Mouse (Mus musculus) stomach, embryonic 14.5 days (tissue): ENCODE results near the gene Efnb2. TPM values are rescaled to one million over a fixed set of nuclear protein-coding genes. Genes with fewer than 3 reads are reported as not detected.

Source experiments
- ATAC-seq: fragments of 200-750 bp; cut with Nextera tagmentation; 2 replicates; pipeline ENCODE4 v1.8.0; 2017; ENCODE audit warnings: low read depth, moderate TSS enrichment; ENCODE audit not compliant: insufficient number of reproducible peaks, insufficient read depth, low FRiP score
- H3K27ac ChIP-seq: fragments of 300-500 bp; sonication (generic); 2 replicates; pipeline ENCODE4 v1.5.1; 2014; ENCODE audit warnings: mild to moderate bottlenecking, low read length, moderate library complexity, mixed read lengths
- H3K27me3 ChIP-seq: fragments of 300-500 bp; sonication (generic); 2 replicates; pipeline ENCODE4 v1.6.1; 2014; ENCODE audit warnings: low read length, control low read depth, mixed read lengths; ENCODE audit not compliant: control insufficient read depth, insufficient read depth
- H3K36me3 ChIP-seq: fragments of 300-500 bp; sonication (generic); 2 replicates; pipeline ENCODE4 v1.6.1; 2014; ENCODE audit warnings: mild to moderate bottlenecking, control low read depth, low read length, moderate library complexity, mixed read lengths; ENCODE audit not compliant: control insufficient read depth, insufficient read depth
- H3K4me1 ChIP-seq: fragments of 300-500 bp; sonication (generic); 2 replicates; pipeline ENCODE4 v1.6.1; 2014; ENCODE audit warnings: low read length, control low read depth, mixed read lengths; ENCODE audit not compliant: control insufficient read depth, insufficient read depth
- H3K4me2 ChIP-seq: fragments of 300-500 bp; sonication (generic); replicated peaks from 2 replicates; pipeline ENCODE4 v1.6.1; 2014; ENCODE audit warnings: low read depth, low read length, control low read depth
- H3K4me3 ChIP-seq: fragments of 300-500 bp; sonication (generic); 2 replicates; pipeline ENCODE4 v1.5.1; 2014; ENCODE audit warnings: low read depth, low read length, control low read depth
- H3K9ac ChIP-seq: fragments of 300-500 bp; sonication (generic); replicated peaks from 2 replicates; pipeline ENCODE4 v1.6.1; 2014; ENCODE audit warnings: low read depth, mild to moderate bottlenecking, control low read depth, low read length, moderate library complexity, mixed read lengths
- H3K9me3 ChIP-seq: fragments of 300-500 bp; sonication (generic); 2 replicates; pipeline ENCODE4 v1.6.1; 2016; ENCODE audit warnings: low read depth, low read length, control low read depth; ENCODE audit not compliant: control insufficient read depth
- WGBS: fragments of 180-500 bp; shearing (Covaris S2); extraction: QIAGEN DNeasy Blood & Tissue Kit; methylation state at CpG from one replicate; pipeline ENCODE4 v1.1.7; 2014; 5-methylcytosine and 5-hydroxymethylcytosine counted together
- polyA plus RNA-seq: library from polyadenylated mRNA; unstranded; fragments of >200 nt; fragmentation: Nextera tagmentation; extraction: Ambion mirVana; gene quantifications from 2 replicates; pipeline ENCODE4 v1.2.1, GENCODE M21; 2014

Efnb2 gene
- polyA plus RNA-seq, 1 experiment from 2014 or later, result 30.4 TPM

- ATAC-seq, result no peak
- peak overlapping the region; percentile 34; the same call in 1 of the 2 replicates for H3K27ac ChIP-seq
- H3K4me1 ChIP-seq, result peaks cover 49% of the 10 kb centered on the region; the same call in 1 of the 2 replicates
- H3K27me3 ChIP-seq, result no peaks in the 10 kb centered on the region
- no peak overlapping the region for H3K4me2 ChIP-seq
- H3K9me3 ChIP-seq, result no peaks in the 10 kb centered on the region
- no peak overlapping the region for H3K9ac ChIP-seq
- H3K36me3 ChIP-seq, result peaks cover 5% of the 10 kb centered on the region; the same call in 1 of the 2 replicates
- WGBS, result 87% methylated on average over 3 of the region's 3 CpGs
- H3K4me3 ChIP-seq, result no peak overlapping the region
Measured at GRCm38 (mm10) chr8:8649536-8649935, 11.5 kb downstream of the Efnb2 start.

GRCm38 (mm10) chr8:8648686-8649085 is 12.4 kb downstream of the Efnb2 start:
- Histone ChIP-seq H3K9me3 (no peaks in the 10 kb centered on the region), H3K4me1 (peaks cover 42% of the 10 kb centered on the region; the same call in 1 of the 2 replicates), H3K4me2 (no peak overlapping the region), H3K27ac (peak overlapping the region; percentile 7; the same call in 1 of the 2 replicates), H3K27me3 (no peaks in the 10 kb centered on the region), H3K36me3 (peaks cover 5% of the 10 kb centered on the region; the same call in 1 of the 2 replicates), H3K4me3 (no peak overlapping the region), H3K9ac (no peak overlapping the region)
- no peak for ATAC-seq
- WGBS, result 70% methylated on average over 7 of the region's 7 CpGs

- 54% methylated on average over 7 of the region's 7 CpGs for WGBS
- Histone ChIP-seq H3K27me3 (no peaks in the 10 kb centered on the region), H3K36me3 (peaks cover 5% of the 10 kb centered on the region; the same call in 1 of the 2 replicates), H3K4me3 (no peak overlapping the region), H3K9me3 (no peaks in the 10 kb centered on the region), H3K4me2 (no peak overlapping the region), H3K27ac (no peak overlapping the region), H3K9ac (no peak overlapping the region), H3K4me1 (peaks cover 39% of the 10 kb centered on the region; the same call in 1 of the 2 replicates)
- ATAC-seq, result no peak
Measured at GRCm38 (mm10) chr8:8647824-8648223, 13.2 kb downstream of the Efnb2 start.

GRCm38 (mm10) chr8:8647319-8647718 is 13.7 kb downstream of the Efnb2 start:
- no peaks in the 10 kb centered on the region for H3K9me3 ChIP-seq
- H3K4me1 ChIP-seq, result peaks cover 38% of the 10 kb centered on the region; the same call in 1 of the 2 replicates
- no peak overlapping the region for H3K9ac ChIP-seq
- no peaks in the 10 kb centered on the region for H3K27me3 ChIP-seq
- H3K36me3 ChIP-seq, result peaks cover 5% of the 10 kb centered on the region; the same call in 1 of the 2 replicates
- H3K27ac ChIP-seq, result no peak overlapping the region
- no peak overlapping the region for H3K4me2 ChIP-seq
- H3K4me3 ChIP-seq, result no peak overlapping the region
- 55% methylated on average over 3 of the region's 3 CpGs for WGBS
- no peak for ATAC-seq

GRCm38 (mm10) chr8:8644160-8644915 is 16.7 kb downstream of the Efnb2 start:
- Histone ChIP-seq H3K9me3 (no peaks in the 10 kb centered on the region), H3K27ac (no peak overlapping the region), H3K4me1 (peaks cover 11% of the 10 kb centered on the region; the same call in 1 of the 2 replicates), H3K9ac (no peak overlapping the region), H3K4me2 (no peak overlapping the region), H3K4me3 (no peak overlapping the region), H3K36me3 (0 out of 2 replicates have a peak, but pooled peaks cover 2% of the 10 kb centered on the region), H3K27me3 (no peaks in the 10 kb centered on the region)
- WGBS, result 73% methylated on average over 11 of the region's 11 CpGs
- ATAC-seq, result no peak

GRCm38 (mm10) chr8:8640264-8640588 is 20.8 kb downstream of the Efnb2 start:
- Histone ChIP-seq H3K4me1 (no peaks in the 10 kb centered on the region), H3K9ac (no peak overlapping the region), H3K4me2 (no peak overlapping the region), H3K27me3 (no peaks in the 10 kb centered on the region), H3K27ac (no peak overlapping the region), H3K9me3 (no peaks in the 10 kb centered on the region), H3K4me3 (no peak overlapping the region), H3K36me3 (peaks cover 17% of the 10 kb centered on the region; the same call in 1 of the 2 replicates)
- 20% methylated on average over 4 of the region's 4 CpGs for WGBS
- ATAC-seq, result no peak

GRCm38 (mm10) chr8:8639569-8640263 is 21.3 kb downstream of the Efnb2 start:
- no peaks in the 10 kb centered on the region for H3K27me3 ChIP-seq
- no peaks in the 10 kb centered on the region for H3K9me3 ChIP-seq
- no peak for ATAC-seq
- peaks cover 16% of the 10 kb centered on the region; the same call in 1 of the 2 replicates for H3K36me3 ChIP-seq
- H3K4me3 ChIP-seq, result no peak overlapping the region
- no peak overlapping the region for H3K4me2 ChIP-seq
- no peak overlapping the region for H3K27ac ChIP-seq
- H3K9ac ChIP-seq, result no peak overlapping the region
- WGBS, result 55% methylated on average over 8 of the region's 8 CpGs
- H3K4me1 ChIP-seq, result no peaks in the 10 kb centered on the region

GRCm38 (mm10) chr8:8631394-8631793 is 29.6 kb downstream of the Efnb2 start:
- Histone ChIP-seq H3K27ac (no peak overlapping the region), H3K9me3 (no peaks in the 10 kb centered on the region), H3K36me3 (peaks cover 6% of the 10 kb centered on the region), H3K9ac (no peak overlapping the region), H3K4me1 (no peaks in the 10 kb centered on the region), H3K4me3 (no peak overlapping the region), H3K4me2 (no peak overlapping the region), H3K27me3 (no peaks in the 10 kb centered on the region)
- WGBS, result 76% methylated on average over 7 of the region's 7 CpGs
- ATAC-seq, result no peak
